Mouse (Mus musculus): Measurements from ENCODE around the gene Fosb.

Fosb gene

DNA sequence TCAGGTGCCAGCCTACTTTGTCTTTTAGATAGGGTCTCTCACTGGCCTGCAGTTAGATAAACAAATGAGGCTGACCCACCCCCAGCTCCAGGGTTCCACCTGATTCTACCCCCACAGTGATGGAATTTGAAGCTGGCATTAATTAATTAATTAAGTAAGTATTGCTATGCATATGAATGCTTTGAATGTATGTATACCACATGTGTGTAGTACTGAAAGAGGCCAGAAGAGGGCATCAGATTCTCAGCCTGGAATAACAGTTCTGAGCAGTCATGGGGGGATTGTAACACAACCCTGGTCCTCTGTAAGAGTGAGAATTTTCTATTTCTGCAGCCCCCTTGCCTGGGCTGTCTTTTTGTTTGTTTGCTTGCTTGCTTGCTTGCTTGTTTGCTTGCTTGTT is 18.6 kb upstream of the Fosb start:
- no peak for DNase-seq

DNA sequence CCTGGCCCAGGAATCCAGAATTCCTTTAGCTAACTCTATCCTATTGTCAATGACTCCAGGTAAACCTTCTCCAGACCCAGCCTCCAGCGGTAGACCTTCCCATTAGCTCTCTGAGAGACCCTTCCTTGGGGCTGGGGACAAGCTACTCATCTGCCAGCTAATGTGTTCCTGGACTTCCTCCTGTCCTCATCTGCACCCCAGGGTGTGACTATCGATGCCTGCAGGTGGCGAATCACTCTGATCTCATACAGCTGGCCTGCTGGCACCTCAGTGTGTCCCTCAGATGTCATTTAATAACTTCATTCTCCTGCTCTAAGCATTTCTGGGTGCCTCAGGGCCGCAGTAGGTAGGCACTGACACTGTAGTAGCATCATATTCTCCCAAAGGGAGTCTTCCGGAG is 17.9 kb upstream of the Fosb start:
- no peak for DNase-seq

DNA sequence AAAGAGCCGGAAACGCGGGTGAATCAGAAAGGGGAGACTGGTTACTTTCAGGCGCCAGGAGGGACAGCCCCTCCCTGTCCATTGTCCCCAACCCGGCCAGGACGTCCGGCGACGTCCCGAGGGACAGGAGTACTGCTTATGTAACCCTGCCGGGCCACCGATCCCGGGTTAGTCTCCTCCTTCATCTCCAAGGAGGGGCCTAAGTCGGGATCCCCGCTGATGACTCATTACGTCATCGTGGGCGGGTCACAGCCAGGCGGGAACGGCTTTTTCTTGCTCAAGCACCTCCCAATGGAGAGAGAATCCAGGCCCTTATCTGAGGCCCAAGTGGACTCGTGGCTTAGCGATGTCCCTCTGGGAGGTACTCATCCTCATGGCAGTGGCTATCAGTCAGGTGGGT is 17.3 kb upstream of the Fosb start:
- no peak for DNase-seq

DNA sequence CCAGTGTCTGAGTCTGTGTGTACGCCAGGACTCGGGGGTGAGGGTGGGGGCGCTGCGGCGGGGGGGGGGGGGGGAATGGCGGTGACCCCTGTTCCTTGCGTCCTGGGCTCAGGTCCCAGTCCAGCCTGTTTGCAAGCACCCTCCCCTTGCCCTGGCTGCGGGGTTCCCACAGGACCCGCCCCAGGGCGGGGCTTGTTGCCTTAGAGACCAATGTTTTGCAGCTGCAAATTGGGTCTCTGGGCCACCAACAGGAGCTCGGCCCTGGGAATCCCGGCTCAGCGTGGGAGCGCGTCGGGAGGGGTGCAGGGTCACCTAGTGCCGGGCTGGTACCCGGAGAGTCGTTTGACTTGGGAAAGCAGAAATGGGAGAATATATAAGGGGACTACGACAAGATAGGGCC is 16.5 kb upstream of the Fosb start:
- peak; percentile 65 for DNase-seq

DNA sequence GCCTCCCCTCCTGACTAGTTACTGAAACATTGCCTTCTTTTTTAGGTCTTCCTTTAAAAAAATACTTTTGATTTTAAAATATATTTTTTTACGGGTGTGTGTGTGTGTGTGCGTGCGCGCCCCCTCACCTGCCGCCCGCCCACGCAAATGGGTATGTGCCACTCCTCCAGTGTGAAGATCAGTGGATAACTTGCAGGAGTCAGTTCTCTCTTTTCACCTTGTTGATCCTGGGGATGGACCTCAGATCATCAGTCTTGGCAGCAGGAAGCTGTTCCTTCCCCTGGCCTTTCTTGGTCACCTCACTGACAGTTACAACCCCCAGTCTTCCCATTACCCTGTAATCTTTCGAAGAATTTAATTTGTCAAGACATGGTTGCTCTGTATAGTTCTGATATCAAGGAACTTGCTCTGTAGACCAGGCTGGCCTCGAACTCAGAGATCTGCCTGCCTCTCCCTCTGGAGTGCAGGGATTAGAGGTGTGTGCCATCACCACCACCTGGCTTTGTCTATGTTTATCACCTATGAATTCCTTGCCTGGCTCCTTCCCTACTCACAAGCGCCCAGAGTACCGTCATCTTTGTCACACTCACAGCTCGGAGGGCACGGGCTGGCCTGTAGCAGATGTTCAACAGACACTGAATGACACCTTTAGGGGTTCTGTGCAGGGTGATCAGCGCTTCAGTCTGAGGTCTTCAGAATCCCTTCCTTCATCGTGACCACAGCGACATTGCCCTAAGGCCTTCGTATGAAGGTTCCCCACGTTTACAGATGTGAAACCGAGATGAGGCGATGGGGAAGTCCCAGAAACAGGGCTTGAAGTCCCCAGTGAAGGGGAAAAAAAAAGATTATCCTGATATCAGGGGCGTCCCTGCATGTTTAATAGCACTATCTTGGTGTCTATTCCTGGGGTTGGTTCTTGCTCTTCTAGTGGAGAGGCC is 15.7 kb upstream of the Fosb start:
- DNase-seq = no peak

DNA sequence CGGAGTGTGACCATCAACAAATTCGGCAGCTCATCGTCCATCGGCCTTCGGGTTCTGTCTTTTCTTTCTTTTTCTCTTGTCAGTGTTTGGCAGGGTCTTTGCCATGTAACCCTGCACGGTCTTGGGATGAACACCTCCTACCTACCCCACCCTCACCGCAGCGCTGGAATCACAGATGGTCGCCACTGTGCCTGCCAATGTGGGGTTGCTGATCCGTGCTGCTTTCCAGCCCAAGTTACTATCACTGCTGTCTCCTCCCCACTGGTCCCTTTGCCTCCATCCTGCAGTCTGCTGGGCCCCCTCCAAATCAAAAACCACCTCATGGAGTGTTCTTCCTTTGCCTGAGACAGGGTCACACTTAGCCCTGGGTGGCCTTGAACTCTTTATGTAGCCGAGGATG is 14.4 kb upstream of the Fosb start:
- DNase-seq = no peak

DNA sequence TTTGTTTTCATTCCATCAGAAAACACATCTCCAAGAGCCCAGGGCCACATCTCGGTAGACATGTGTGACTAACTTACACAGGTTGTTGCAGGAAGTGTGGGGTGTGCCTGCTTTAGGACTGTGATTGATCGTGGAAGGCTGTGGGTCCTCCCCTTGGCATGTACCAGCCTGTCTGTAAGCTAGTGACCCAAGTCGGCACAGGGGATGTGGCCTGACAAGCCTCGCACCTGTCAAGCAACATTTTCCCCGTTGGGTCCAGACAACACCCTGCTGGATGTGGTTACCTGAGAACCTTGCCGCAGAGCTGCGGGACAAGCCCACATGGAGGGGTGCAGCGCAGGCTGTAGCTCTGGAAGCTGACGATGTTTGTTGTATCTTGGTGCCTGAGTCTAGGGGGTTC is 12.6 kb upstream of the Fosb start:
- DNase-seq = no peak

DNA sequence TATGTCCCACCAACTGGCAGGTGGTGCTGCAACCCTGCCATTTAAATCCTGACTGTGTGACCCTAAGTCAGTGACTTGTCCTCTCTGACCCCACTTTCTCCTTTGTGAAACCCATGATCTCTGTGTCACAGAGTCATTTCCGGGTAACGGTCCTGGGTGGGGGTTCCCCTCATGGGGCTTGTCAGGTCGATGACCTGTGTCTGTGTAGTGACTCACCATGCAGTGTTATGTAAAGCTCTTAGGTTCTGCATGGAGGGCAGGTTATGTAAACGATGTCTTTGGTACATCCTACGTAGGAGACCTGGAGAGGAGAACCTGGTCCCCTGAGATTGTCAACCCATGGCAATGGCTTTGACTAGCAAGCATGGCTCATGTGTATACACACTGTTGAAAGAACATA is 11.6 kb upstream of the Fosb start:
- no peak for DNase-seq

DNA sequence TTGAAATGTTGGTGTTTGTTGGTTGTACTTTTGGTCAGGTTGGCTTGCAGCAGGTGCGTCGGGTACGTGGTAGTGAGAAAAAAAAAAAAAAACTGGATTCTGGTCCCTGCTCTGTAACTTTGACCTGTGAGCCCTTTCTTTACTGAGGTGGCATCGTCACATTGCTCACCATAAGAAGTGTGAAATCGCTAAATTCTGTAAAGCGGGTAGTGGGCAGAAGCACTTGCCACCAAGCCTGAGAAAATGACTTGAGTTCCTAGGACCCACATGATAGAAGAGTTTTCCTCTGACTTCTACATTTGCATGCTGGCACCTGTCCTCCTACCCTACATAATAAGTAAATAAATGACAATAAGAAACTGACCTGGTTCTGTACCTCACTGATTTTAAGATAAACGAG is 10.8 kb upstream of the Fosb start:
- no peak for DNase-seq

DNA sequence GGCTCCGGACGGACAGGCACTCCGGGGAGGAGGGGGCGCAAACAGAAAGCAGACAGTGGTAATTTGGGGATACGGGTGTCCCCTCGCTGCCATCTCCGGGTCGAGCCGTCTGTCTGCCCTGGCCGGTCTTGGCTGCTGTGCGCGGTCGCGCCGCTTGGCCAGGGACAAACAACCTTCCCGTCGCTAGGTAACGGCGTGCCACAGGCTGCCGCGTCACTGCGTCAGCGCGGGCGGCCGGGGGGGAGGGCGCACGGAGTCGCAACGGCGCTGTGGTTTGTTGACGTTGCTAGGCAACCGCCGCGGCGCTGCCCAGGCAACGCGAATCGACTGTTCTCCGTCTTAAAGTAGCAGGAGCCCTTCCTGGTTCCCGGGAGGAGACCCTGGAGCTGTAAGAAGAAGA is 10.1 kb upstream of the Fosb start:
- DNase-seq = peak; percentile 92

DNA sequence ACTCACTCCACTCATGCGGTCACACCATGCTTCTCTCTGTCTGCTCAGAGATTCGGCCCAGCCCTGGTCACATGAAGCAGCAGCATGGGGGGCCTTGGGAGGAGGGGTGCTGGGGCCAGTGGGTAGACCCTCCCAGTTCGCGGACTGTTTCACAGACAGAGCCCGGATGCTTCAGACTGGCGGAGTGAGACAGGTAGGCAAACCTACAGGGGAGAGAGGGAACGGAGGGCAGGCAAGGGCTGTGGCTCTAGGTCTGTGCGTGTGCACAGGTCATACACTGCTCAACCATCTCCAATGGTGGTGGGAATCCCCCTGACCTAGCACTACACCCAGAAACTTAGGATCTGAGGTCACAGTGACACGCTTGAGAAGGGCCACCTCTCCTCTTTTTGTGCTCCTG is 9.6 kb upstream of the Fosb start:
- DNase-seq = no peak

DNA sequence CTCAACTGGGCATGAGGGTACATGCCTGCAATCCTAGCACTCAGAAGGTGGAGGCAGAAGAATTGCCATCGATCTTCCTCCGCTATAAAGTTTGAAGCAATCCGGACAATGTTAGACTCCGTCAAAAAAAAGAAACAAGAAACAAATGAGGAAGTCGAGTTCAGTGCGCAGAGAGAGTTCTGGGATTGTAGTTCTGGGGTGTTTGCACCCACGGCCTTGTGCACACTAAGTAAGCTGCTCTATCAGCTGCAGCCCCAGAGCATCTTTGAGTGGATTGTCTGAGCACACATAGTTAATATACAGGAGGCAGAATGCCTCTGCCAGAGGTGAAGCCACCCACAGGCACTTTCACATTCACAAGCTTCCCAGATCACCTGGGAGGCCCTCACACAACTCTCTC is 8.8 kb upstream of the Fosb start:
- no peak for DNase-seq

DNA sequence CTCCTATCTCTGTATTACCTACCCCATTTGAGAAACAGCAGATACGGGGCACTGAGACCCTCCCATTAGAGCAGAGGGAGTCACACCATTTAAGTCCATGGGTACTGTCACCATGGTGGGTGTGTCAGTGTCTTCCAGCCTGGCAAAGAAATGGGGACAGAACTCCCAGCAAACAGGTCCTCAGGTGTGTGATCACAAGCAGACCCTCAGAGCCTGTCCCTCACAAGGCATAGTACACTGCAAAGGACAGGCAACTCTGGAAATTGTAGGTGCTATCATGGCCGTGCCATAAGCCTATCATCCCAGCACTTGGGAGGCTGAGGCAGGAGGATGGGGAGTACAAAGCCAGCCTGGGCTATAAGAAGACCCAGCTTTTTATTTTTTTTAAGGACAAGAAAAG is 8.3 kb upstream of the Fosb start:
- no peak for DNase-seq

DNA sequence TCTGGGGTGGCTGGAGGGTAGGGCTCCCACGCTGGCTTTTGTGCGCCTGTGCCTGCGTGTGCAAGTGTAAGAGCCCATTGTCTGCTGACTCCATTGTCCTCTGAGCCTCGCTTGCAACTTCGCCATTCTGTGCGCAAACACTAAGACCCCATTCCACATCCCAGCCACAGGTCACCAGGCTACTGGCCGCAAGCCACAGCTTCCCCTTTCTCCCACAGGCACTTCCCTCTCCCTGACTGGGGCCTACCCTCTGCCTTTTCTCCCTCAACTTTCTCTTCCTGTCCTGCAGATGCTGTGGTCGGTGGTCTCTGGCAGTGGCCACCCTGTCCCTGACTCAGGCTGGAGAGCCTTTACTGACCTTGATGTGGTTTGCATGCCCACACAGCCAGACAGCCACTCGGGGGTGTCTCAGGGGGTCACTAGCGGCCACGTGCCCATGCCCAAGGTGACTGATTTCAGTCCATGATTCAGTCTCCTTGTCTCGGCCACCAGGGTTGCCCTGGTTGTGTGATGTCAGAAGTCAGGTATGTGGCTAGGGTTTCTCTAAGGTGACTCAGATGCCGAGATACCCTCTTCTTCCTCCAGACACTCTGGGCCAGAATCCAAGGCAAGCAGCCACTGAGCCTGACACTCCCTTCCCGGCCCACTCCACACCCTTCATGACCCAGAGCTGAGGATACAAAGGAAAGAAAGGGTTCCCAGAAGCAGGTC is 6.8 kb upstream of the Fosb start:
- no peak for DNase-seq

DNA sequence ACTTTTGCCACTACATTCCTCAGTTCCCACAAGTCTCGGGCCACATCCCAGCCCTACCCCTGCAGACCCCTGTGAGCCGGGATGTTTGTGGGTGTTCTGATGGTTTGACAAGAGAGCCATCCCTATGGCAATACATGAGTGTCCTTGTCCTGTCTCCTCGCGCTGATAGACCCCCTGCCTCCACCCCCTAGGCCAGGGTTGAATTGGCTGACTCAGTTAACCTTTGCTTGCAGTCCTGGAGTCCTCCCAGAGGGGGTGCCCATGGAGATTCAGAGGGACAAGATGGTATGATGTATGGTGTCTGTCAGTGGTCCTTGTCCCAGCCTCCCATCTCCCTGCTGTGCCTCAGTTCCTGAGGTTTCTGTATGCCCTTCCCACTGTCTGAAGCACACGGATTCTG is 4.2 kb upstream of the Fosb start:
- no peak for DNase-seq

DNA sequence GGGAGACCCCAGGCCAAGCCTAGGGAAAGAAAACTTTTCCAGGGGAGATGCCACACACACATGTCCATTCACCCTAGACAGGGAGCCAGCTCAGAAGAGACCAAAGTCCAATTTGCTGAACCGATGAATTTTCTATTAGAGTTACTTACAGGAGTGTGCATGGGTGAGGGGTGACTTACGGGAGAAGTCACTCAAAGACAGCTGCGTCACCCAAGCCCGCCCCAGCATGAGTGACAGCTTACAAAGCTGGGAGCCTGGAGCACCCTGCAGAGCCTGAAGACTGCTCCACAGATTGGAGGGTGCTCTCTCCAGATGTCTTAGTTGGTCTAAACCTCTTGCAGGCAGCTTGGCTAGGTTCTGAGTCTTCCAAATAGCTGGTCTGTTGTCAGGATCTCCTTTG is 2.1 kb upstream of the Fosb start:
- no peak for DNase-seq

DNA sequence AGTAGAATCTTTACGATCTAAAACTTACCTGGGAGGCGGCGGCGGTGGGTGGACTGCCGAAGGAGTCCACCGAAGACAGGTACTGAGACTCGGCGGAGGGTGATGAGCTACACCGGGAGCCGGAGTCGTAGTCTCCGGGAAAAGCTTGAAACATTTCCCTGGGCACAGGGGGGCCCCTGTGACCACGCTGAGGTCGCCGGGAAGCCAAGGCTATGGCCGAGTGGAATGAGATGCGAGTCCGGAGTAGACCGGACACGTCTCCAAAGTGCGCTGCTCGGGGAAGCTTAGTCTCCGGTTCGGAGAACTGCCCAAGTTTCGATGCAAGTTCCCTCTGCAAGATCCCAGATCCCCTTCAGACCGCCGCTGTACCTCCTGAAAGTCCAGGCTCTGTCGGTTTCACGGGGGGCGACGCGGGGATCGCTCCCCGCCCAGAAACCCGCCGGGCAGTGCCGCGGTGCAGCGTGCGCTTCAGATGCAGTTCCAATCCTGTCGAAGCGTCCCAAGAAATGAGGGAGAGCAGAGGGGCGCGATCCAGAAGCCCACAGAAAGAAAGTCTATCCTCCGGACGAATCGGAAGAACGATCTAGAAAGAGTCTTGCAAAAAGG is 470 bp downstream of the Fosb start:
- peak; percentile 24 for DNase-seq

DNA sequence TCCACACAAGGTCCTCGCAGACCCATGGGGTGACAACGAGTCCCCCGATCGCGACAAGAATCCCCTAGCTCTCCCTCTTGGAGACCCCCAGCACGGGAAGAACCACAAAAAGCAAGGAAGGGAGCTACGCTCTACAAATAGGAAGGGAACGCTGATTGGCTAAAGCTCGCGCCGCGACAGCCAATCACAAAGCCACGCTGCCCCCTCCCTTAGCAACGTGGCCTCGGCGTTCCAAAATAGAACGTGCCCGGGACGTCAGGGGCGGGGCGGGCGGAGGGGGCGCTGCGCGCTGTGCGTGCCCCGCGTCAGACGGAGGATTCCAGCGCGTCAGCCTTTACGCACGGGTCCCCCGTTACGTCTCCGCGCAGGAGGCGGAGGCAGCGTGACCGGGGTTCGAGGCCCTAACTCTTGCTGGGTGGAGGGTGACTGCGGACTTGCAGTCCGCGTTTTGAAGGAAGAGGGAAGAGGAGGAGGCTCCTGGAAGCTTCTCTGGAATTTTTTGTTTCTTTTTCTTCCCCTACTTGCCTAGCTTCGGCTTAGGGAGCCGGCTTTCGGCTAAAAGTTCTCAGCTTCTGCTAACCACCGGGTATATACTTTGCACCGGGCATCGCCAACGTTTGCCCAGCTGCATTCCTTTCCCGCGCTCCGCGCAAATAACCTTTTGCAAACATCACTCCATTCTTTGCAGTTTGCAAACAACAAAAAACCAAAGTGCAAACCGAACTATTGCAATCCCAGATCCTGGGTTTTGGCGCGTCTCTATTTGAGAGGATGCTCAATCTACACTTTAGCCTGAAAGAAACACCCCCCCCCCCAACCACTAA is 1.2 kb downstream of the Fosb start:
- DNase-seq = peak; percentile 97

DNA sequence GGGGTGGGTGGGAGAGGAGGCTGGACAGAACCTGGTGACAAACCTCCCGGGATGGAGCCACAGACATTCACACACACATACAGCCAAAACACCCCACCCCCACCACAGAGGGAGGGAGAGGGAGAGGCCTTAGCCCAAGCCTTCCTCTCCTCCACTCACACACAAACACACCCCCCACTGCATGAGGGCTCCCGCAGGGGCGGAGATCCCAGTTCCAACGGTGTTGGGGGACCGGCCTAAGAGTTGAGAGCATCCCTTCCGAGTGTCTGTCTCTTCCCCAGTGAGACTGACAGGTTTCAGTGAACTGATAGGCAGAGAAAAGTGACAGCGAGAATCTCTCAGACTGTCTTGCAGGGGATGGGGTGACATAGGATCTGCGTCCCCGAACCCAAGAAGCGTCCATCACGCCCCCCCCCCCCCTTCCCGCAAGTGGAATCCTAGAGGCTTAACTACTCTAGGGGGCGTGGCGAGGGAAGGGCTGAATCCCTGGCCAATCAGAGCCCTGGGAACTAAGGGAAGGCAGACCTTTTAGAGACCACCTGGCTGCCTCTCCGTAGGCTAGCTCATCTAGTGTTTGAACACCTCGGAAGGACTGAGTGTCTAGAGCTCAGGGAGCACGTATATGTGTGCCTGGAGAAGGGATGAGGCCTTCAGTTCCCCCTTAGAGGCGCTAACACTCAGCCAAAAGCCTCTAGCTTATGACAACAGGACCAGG is 2.0 kb downstream of the Fosb start:
- DNase-seq = peak; percentile 66

DNA sequence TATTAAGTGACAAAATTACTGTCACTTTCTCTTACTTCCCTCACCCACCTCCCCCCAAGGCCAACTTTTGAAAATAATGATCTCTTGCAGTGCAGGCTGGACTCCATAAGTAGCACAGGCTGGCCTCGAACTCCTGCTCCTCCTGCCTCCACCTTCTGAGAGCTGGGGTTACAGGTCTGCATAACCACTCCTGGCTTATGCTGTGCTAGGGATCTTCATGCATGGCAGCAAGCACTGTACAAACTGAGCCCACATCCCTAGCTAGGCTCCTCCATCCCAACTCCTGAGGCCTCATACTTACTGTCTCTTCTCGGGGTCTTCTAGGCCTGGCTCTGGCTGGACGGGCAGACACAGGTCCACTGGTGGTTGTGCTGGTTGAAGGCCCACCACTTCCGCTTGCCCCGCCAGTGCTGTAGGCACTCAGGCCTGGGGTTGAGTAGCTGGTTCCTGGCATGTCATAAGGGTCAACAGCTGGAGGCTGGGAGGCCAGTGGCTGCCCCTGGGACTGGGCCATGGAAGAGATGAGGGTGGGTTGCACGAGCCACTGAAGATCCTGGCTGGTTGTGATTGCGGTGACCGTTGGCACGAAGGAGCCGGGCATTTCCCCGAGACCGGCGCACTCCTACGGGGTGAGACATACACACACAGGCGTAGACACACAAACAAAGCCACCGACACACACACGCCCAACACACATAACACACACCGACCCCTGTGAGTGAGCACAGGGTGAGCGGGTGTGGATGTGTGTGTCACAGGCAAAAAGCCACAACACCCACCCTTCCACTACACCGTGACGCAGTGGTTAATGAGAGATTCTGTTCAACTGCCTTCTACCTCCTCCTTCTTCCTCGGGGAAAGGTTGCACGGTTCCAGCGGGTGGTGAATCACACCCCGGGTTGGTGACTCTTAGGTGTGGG is 2.8 kb downstream of the Fosb start:
- no peak for DNase-seq

Data from thymus, postnatal 14 days (tissue).